Mouse (Mus musculus) ES-Bruce4 (cell line): ENCODE measurements around the gene Spred1.

Experiments used
- CTCF ChIP-seq: IDR thresholded peaks from one replicate; pipeline ENCODE4 v1.8.1; 2011; ENCODE audit warnings: low read depth, low read length
- EP300 ChIP-seq: IDR thresholded peaks from 2 replicates; pipeline ENCODE4 v1.6.1; 2011; ENCODE audit warnings: low read depth, low read length; ENCODE audit not compliant: insufficient read depth

DNA sequence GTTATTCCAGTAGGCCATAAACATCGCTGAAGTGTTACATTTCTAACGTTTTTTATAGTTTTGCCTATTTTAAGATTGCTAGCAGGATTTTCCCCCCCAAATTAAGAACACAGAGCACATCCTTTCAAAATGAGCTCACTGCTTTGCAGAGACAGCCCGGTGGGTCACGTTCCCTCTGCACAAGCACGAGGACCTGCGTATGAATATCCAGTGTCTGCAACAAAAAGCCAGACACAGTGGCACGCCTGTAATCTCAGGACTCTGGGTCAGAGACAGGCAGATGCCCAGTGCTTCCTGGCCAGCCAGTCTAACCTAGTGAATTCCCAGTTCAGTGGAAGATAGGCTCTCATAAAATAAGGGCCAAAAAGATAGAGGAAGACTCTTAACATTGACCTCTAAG lies 109.1 kb downstream of the Spred1 start:
- no peak for TF ChIP-seq CTCF
- TF ChIP-seq EP300: no peak
